Mouse (Mus musculus) C2C12 (cell line): ENCODE measurements around the gene Gapdh. TPM values are rescaled to one million over a fixed set of nuclear protein-coding genes. Genes with fewer than 3 reads are reported as not detected.

Experiments
- H3K27me3 ChIP-seq: one replicate; pipeline ENCODE4 v1.6.1; 2011; ENCODE audit not compliant: control insufficient read depth, insufficient read depth, insufficient read length
- H3K36me3 ChIP-seq: one replicate; pipeline ENCODE4 v1.6.1; 2011; ENCODE audit not compliant: control insufficient read depth, insufficient read depth
- H3K4me3 ChIP-seq: one replicate; pipeline ENCODE4 v1.5.1; 2011; ENCODE audit warnings: mild to moderate bottlenecking, control low read depth; ENCODE audit not compliant: poor library complexity, insufficient read depth, severe bottlenecking
- H3K79me2 ChIP-seq: one replicate; pipeline ENCODE4 v1.6.1; 2011; ENCODE audit not compliant: control insufficient read depth, insufficient read depth
- H3K79me3 ChIP-seq: one replicate; pipeline ENCODE4 v1.6.1; 2011; ENCODE audit warnings: low read depth, control low read depth
- H3ac ChIP-seq: one replicate; pipeline ENCODE3; 2011; ENCODE audit warnings: low read depth; ENCODE audit not compliant: control insufficient read depth, insufficient read length
- CEBPB ChIP-seq: IDR thresholded peaks from one replicate; pipeline ENCODE4 v1.6.1; 2011; ENCODE audit warnings: low read depth, mild to moderate bottlenecking, control low read depth, moderate library complexity
- CTCF ChIP-seq: IDR thresholded peaks from one replicate; pipeline ENCODE4 v1.5.1; 2011; ENCODE audit not compliant: control insufficient read depth, insufficient read depth, insufficient read length
- FOSL1 ChIP-seq: IDR thresholded peaks from one replicate; pipeline ENCODE4 v1.8.0; 2011; ENCODE audit warnings: mild to moderate bottlenecking, low read length; ENCODE audit not compliant: poor library complexity, insufficient read depth, severe bottlenecking
- MAX ChIP-seq: IDR thresholded peaks from one replicate; pipeline ENCODE4 v1.6.1; 2011; ENCODE audit warnings: mild to moderate bottlenecking, control low read depth
- MYOD1 ChIP-seq: IDR thresholded peaks from one replicate; pipeline ENCODE4 v1.6.1; 2011; ENCODE audit warnings: low read depth; ENCODE audit not compliant: control insufficient read depth, insufficient read length
- MYOG ChIP-seq: IDR thresholded peaks from one replicate; pipeline ENCODE4 v1.6.1; 2011; ENCODE audit not compliant: control insufficient read depth, insufficient read length; ENCODE audit errors: extremely low read depth
- USF1 ChIP-seq: IDR thresholded peaks from one replicate; pipeline ENCODE4 v1.6.1; 2011; ENCODE audit warnings: low read depth, mild to moderate bottlenecking, control low read depth, moderate library complexity
- polyA plus RNA-seq: library from polyadenylated mRNA; unstranded; fragments of >200 nt; fragmentation: generic; extraction: Trizol; gene quantifications from one replicate; pipeline ENCODE4 v1.2.1, GENCODE M21; 2012; ENCODE audit warnings: missing spikeins

Gapdh gene
- polyA plus RNA-seq, 1 experiment: 7,334 TPM

GRCm38 (mm10) chr6:125210436-125210835 is 44.2 kb upstream of the Gapdh start:
- no peak for TF ChIP-seq FOSL1
- no peak for TF ChIP-seq MYOD1
- TF ChIP-seq CTCF: no peak
- no peak for TF ChIP-seq USF1
- no peak for TF ChIP-seq MYOG
- no peak for TF ChIP-seq CEBPB
- TF ChIP-seq MAX: no peak
- H3K36me3 ChIP-seq: no peaks in the 10 kb centered on the region
- H3ac ChIP-seq: no peak overlapping the region
- no peaks in the 10 kb centered on the region for H3K79me3 ChIP-seq
- H3K27me3 ChIP-seq: peaks cover 13% of the 10 kb centered on the region
- no peaks in the 10 kb centered on the region for H3K79me2 ChIP-seq
- no peak overlapping the region for H3K4me3 ChIP-seq

DNA sequence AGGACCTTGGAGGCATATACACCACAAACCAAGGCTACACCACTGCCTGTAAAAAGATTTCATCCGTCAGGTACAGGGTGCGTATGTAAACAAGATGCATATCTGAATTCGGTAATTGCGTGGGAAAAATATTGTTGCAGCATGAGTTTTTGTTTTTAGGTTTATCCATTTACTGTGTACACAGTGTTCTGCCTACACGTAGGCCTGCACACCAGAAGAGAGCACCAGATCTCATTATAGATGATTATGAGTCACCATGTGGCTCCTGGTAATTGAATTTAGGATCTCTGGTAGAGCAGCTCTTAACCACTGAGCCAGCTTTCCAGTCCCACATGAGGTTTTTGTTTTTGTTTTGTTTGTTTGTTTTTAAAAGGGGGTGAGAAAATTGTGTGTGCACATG is 30.9 kb upstream of the Gapdh start:
- H3K27me3 ChIP-seq: no peaks in the 10 kb centered on the region
- H3ac ChIP-seq: no peak overlapping the region
- H3K4me3 ChIP-seq: no peak overlapping the region
- TF ChIP-seq CEBPB: no peak
- no peak for TF ChIP-seq MAX
- TF ChIP-seq USF1: no peak
- no peak for TF ChIP-seq MYOG
- no peak for TF ChIP-seq FOSL1
- no peak for TF ChIP-seq MYOD1
- no peak for TF ChIP-seq CTCF
- H3K36me3 ChIP-seq: peaks cover 34% of the 10 kb centered on the region
- H3K79me2 ChIP-seq: peaks cover 27% of the 10 kb centered on the region
- H3K79me3 ChIP-seq: peaks cover 19% of the 10 kb centered on the region

DNA sequence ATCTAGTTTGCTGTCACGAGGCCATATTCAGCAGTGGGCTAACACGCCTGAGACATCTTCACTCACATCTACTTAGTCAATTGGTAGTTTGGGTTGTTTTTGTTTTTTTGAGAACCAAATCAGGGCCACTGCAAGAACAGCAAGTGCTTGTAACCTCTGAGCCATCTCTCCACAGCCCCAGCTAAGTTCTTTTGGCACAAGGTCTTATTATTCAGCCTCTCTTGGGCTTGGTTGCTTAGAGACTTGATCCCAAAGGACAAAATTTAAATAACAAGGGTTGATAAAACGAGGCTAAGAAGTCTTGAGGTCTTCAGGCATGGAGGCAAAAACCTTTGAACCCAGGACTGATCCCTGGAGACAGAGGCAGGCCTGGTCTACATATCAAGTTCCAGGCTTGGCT is 30.0 kb upstream of the Gapdh start:
- no peak for TF ChIP-seq MYOD1
- TF ChIP-seq USF1: no peak
- no peak for TF ChIP-seq MYOG
- no peak for TF ChIP-seq FOSL1
- no peak for TF ChIP-seq CTCF
- TF ChIP-seq MAX: no peak
- Histone ChIP-seq H3K79me2 (peaks cover 30% of the 10 kb centered on the region), H3K4me3 (no peak overlapping the region), H3K79me3 (peaks cover 19% of the 10 kb centered on the region), H3ac (no peak overlapping the region), H3K27me3 (no peaks in the 10 kb centered on the region), H3K36me3 (peaks cover 34% of the 10 kb centered on the region)

GRCm38 (mm10) chr6:125195541-125196075 is 29.3 kb upstream of the Gapdh start:
- peaks cover 22% of the 10 kb centered on the region for H3K79me3 ChIP-seq
- no peak overlapping the region for H3K4me3 ChIP-seq
- peaks cover 34% of the 10 kb centered on the region for H3K36me3 ChIP-seq
- peaks cover 36% of the 10 kb centered on the region for H3K79me2 ChIP-seq
- no peaks in the 10 kb centered on the region for H3K27me3 ChIP-seq
- no peak overlapping the region for H3ac ChIP-seq
- no peak for TF ChIP-seq CEBPB
- no peak for TF ChIP-seq CTCF

GRCm38 (mm10) chr6:125193390-125193789 is 27.1 kb upstream of the Gapdh start:
- Histone ChIP-seq H3K4me3 (peak overlapping the region; percentile 74), H3K79me2 (peaks cover 59% of the 10 kb centered on the region), H3ac (no peak overlapping the region), H3K79me3 (peaks cover 34% of the 10 kb centered on the region), H3K36me3 (peaks cover 51% of the 10 kb centered on the region), H3K27me3 (no peaks in the 10 kb centered on the region)
- no peak for TF ChIP-seq MYOD1
- no peak for TF ChIP-seq MYOG
- TF ChIP-seq USF1: peak; percentile 72

DNA sequence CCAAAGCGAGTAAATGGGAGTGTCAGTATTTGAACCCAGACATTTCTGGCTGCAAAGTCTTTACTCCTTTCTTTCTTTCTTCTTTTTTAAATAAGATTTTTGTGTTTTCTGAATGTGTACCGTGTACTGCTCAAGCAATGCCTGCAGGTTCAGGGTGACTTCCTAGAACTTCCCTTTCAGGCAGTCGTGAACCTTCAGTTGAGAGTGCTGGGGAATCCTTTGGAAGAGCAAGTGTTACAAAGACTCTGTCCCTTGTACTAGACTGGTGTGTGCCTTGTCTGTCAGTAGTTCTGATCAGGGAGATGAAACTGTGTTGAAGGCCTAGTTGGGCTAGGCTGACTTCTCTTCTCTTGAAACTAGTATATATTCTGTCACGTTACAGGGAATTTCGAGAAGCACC is 26.6 kb upstream of the Gapdh start:
- Histone ChIP-seq H3K79me3 (peaks cover 39% of the 10 kb centered on the region), H3K27me3 (no peaks in the 10 kb centered on the region), H3ac (peak overlapping the region; percentile 93), H3K36me3 (peaks cover 57% of the 10 kb centered on the region), H3K4me3 (peak overlapping the region; percentile 74), H3K79me2 (peaks cover 64% of the 10 kb centered on the region)
- no peak for TF ChIP-seq FOSL1
